Mouse (Mus musculus) ovary, adult 10 weeks (tissue): ENCODE results near the gene Gm10160. TPM values are rescaled to one million over a fixed set of nuclear protein-coding genes. Genes with fewer than 3 reads are reported as not detected.

ENCODE experiments used
- polyA plus RNA-seq: library from polyadenylated mRNA; stranded (reverse); fragments of 350-450 nt; fragmentation: Illumina TruSeq; extraction: RNeasy Lipid Tissue Mini Kit (QIAGEN cat#74804); gene quantifications from one replicate; pipeline ENCODE4 v1.2.3, GENCODE M21; 2014

Gene Gm10160
- not detected for polyA plus RNA-seq

GRCm38 (mm10) chr7:81855694-81856093 lies at the start of gene Gm10160:
Gm10160 (minus strand) TSS chr7:81855794.

GRCm38 (mm10) chr7:81858968-81859721 lies 3.6 kb upstream of the Gm10160 start, which contains the start of gene Tm6sf1:
Tm6sf1 (plus strand) TSS chr7:81859001.

GRCm38 (mm10) chr7:81829379-81829894 lies 26.2 kb downstream of the Gm10160 start, which contains the start of gene Btbd1:
Btbd1 (minus strand) TSS chr7:81829431.

Other genes with a start within 250 kb of the Gm10160 start
- 2.4 TPM for gene Homer2, start 148.3 kb downstream of the Gm10160 start, polyA plus RNA-seq
- 223 TPM for gene Ramac, start 92.9 kb downstream of the Gm10160 start, polyA plus RNA-seq
- 6.2 TPM for gene 3110040N11Rik, start 66.3 kb downstream of the Gm10160 start, polyA plus RNA-seq
- gene Btbd1, start 26.4 kb downstream of the Gm10160 start, polyA plus RNA-seq, result 392 TPM
- 39.1 TPM for gene Tm6sf1, start 3.2 kb upstream of the Gm10160 start, polyA plus RNA-seq
- gene Hdgfl3, start 78.7 kb upstream of the Gm10160 start, polyA plus RNA-seq, result 89.7 TPM
- gene Bnc1, start 136.5 kb upstream of the Gm10160 start, polyA plus RNA-seq, result 8.2 TPM